Mouse (Mus musculus): ENCODE measurements around the gene Naga.

The Naga gene

DNA sequence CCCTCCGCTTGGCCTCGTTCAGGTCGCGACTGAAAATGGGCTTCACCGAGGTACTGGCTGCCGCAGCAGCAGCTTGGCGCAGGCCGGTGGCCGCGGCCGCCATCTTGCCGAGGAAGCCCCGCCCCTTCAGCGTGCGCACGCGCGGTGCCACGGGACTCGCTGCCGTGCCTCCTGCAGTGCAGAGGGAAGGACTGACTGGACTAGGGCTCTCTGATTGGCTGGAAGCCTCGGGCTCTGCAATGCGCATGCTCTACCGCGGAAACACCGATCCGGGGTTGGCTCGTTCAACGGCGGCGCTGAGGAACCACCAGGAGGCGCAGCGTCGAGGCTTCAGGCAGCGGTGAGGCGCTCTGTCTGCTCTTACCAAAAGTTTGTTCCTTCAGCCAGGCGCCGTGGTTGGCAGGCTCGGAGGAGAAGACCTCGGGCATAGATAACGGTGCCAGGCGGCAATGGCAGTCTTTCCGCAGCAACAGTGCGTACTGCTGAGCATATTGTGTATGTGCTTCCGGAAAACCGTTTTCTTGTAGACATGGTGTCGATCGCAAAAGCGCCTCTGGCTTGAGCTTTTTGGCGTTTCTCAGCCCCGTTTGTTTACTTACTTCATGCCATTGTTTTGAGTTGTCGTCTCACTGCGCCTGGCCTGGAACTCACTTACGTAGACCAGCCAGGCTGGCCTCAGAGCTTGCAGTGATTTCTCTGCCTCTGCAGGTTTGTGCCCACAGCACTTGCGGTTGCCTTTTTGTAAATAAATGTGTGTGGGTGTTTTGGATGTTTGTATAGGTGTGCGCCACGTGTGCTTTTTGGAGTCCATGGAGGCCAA, 15.6 kb upstream of the Naga start, which contains the start of gene Ndufa6:
Ndufa6 (minus strand) TSS at position 197 of the 820 bp plus-strand sequence.
- DNase-seq (ENCODE audit: low spot score in 2 of 2), result peak; percentile 97 to 98

DNA sequence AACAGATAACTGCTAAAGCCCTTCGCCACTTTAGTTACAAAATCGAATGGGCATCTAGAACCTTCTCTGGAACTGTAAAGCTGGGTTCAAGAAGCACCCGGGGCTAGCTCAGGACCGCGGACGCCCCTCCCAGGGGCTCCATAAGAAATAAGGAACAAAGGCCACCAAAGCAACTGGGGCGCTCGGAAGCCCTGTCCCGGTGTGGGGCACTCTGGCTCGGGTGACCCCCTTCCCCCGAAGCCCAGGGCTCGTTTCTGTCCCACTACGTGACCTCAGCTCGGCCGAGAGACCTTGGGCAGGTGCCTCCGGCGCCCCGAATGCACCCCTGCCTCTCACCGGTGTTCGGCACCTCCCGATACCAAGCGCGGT, 15.0 kb upstream of the Naga start:
- DNase-seq (ENCODE audit: low spot score in 2 of 2), result no peak

DNA sequence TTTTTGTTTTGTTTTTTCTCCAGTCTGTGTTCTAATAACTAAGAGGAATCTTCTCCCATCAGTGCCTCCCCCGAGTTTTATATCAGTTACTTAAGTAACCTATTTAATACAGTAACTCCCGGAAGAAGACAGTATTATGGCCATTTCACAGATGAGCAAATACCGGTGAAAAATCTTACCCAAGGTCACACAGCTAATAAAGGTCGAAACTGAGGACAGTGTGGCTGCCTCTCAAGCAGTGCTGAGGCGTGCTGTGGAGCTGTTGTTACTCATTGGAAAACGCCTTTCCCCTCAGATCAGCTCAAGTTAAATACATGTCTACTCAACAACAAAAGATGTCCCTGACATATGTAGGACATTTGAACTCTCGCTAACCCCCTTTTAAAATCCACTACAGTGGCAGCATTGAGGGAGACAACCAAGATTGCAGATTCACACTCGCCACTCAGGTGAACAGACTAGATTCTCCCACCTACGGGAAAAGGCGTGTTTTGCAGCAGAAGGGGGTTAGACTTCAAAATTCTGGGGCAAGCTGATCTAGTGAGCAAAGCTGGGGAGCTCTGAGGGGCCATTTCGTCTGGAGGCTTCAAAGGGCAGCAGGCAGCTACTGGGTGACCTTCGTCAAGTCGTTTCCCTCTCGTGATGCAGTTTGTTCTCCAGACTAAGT, 14.5 kb upstream of the Naga start:
- DNase-seq (ENCODE audit: low spot score in 2 of 2), result no peak

DNA sequence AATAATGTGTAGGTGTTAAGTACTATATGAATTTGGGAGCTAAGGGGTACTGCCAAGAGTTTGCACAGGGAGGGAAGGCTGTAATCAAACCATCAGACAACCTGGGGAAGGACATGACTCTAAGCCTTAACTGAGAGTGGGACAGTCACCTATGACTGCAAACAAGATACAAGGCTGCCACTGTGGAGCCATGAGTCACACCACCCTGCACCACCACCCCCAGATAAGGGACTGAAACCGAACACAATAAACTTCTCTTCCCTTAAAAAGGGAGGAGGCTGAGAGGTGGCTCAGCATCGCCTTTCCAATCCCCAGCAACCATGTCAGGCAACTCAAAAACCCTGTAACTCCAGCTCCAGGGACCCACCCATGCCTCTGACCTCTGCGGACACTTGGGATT, 12.8 kb upstream of the Naga start:
- no peak for DNase-seq (ENCODE audit: low spot score in 2 of 2)

DNA sequence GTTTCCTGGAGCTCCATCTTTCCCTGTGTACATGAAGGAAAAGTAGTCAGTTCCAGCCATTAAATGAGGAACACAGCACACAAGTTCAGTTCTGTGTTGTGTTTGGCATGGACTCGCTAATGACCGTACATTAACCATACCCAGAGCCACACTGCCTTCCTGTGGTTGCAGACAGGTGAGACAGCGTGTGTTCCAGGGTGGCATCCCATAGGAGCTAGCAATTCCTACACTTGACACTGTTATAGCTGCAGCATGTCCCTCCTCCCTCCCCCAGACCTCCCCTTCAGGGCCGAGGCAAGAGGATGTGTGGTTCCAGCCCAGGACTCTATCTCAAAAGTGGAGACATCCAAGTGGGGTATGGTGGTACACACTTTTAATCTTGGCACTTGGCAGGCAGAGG, 11.6 kb upstream of the Naga start:
- no peak for DNase-seq (ENCODE audit: low spot score in 2 of 2)

DNA sequence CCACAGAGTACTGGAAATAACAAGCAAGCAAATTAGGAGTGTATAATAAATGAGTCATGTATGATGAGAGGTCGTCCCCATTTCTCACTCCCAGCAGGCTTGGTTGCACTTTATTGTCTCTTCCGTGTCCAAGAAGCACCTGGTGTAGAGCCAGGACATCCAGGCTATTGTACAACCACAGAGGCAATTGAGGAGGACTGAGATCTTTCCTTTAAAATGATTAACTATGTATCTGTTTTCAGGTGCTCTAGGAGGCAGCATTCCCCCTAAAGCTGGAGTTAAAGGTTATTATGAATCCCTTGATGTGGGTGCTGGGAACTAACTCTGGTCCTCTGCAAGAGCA, 10.2 kb upstream of the Naga start:
- no peak for DNase-seq (ENCODE audit: low spot score in 2 of 2)

DNA sequence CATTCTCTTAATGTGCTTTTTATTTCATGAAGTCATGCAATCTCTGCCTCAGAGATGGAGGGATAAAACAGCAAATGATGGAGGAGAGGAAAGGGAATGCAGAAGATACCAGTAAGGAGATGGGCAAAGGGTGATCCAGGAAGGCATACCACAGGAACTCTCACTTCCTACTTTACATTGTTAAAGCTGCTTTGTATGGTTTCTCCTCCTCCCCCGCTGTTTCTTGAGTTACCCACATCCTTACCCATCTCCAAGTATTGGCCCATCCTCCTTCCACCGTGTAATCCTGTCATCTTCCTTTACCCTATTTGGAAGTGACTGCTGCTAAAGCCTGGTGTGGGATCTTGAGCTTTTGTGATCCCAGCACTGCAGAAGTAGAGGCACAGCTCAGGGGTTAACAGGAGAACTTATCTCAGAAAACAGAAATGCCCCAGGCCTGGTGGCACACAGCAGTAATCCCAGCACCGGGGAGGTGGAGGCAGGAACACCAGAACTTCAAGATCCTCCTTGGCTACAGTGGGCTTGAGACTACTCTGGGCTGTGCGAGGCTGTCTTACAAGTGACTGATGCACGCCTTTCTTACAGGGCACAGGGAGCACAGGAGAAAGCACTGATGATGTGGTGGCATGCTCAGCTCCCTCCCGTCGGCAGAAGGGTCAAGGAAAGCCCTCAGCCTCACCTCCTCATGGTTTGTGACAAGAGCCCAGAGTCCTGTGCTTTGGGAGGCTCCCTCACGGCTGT, 9.7 kb upstream of the Naga start:
- DNase-seq (ENCODE audit: low spot score in 2 of 2), result no peak

DNA sequence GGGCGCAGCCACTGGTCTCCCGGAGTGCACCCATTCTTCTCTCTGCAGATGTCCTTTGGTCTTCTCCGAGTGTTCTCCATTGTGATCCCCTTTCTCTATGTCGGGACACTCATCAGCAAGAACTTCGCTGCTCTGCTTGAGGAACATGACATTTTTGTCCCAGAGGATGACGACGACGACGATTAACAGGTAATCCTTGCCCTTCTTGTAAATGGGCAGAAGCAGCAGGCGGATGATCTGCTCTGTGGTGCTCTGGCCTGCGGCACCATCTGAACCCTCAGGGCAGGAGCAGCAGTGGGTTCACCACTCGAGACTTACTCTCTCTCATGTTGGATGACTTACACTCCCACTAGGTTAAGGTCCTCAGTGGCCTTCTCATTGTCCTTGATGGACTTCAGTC, 9.1 kb upstream of the Naga start:
- no peak for DNase-seq (ENCODE audit: low spot score in 2 of 2)

DNA sequence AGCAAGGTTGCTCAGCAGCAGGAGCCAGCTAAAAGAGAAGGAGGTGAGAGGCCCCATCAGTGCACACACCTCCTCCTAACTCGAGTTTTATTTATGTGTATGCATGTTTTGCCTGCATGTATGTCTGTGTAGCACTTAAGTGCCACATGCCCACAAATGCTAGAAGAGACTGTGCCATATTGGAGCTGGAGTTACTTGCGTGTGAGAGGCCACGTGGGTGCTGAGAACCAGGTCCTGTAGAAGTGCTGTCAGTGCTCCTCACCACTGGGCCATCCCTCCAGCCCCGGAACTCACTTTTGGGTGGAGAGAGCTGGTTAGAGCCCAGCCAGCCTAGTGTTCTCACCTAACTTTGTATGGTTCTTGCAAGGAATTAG, 8.6 kb upstream of the Naga start:
- DNase-seq (ENCODE audit: low spot score in 2 of 2), result no peak

DNA sequence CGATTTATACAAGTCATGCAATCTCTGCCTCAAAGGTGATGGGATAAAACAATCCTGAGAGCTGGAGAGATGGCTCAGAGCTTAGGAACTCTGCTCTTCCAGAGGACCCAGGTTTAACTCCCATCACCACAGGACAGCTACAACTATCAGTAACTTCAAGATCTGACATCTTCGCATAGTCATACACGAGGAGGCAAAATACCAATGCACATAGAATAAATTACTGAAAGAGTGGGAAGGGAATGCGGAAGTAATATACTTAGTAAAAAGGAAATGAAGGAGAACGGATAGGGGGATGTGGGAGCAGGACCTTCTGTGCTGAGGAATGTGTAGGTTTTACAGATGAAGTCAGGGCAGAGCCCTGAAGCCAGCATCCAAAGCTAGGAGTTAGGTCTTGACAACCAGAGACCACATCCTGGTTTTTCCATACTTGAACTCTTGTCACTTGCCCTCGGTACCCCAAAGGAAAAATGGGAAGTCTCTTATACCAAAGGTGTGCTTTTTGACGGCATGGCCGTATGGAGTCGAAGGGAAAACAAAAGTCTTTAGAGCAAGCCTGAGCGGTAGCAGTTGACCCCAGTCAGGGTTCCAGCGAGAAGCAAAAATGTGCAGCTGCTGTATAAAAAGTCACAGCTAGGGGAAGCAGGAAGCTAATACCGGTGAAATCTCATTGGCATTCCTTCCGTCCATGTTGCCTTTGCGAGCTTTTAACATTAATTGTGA, 8.0 kb upstream of the Naga start:
- no peak for DNase-seq (ENCODE audit: low spot score in 2 of 2)

DNA sequence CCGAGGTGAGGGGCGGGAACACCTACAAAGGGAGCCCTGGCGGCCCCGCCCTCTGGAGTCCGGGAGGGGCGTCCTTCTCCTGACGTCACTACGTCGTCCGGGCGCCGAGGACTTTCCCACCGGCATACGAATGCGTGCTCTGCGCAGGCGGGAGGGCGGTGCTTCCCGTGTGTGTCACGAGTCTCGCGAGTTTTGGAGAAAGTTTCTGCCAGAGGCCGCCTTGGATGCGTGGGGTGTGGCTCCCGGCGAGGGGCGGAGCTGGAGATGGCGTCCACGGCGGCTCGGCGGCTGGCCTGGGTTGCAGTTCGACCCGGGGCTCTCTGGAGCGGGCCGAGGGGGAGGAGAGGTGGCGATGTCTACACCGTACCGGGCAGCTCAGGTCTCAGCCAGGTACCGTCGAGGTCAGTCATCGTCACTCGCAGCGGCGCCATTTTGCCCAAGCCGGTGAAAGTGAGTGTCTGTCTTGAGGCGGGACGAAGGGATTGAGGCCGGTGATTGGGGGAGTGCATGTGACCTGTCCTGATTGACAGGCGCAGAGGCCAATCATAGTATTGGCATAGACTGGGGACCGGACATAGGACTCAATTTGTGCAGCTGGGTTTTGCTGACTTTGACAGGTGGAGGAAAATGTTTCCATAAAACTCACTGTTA, 7.2 kb upstream of the Naga start:
- DNase-seq (ENCODE audit: low spot score in 2 of 2), result peak; percentile 99

DNA sequence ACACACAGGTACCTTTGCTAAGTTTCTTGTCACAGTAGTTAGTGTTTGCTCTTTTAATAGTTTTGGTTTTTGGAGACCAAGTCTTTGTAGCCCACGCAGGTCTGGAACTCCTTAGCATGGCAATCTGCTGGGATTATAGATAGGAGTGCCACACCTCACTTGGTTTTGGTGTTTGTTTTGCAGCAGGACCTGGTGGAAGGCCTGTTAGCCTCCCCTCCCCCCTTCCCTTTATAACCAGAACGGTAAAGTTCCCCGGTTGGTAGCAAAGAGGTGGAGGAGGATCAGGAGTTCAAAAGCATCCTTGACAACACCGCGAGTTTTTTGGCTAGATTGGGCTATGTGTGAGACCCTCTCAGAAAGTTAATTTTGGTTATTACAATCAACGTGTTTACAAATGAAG, 6.2 kb upstream of the Naga start:
- DNase-seq (ENCODE audit: low spot score in 2 of 2), result no peak

DNA sequence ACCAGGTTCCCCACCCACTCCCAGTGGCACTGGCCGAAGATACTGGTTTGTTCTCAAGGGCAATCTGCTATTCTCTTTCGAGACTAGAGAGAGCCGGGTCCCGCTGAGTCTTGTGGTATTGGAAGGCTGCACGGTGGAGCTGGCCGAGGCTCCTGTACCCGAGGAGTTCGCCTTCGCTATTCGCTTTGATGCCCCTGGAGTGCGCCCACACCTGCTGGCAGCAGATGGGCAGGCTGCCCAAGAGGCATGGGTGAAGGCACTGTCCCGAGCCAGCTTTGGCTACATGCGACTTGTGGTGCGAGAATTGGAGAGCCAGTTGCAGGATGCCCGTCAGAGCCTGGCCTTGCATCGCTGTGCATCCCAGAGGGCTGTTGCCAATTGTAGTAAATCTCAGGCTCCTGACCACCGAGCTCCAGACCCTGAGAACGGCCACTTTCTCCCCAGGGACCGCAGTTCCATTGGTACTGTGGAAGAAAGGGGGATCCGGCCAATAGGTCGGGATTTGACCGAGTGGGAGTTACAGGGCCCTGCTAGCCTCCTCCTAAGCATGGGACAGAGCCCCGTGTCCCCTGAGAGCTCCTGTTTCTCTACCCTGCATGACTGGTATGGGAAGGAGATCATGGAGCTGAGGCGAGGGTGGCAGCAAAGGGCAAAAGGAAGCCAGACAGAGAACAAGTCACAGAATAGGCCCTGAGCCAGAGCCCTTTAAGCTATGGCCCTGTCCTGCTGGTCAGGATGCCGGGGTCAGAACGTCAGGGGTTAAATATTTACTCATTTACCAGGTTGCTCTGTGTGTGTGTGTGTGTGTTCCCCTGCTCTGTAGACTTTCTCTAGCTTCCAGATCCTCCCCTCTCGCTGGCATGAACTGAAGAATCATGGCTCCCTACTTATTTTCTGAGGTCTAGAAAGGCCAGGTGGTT, 4.9 kb upstream of the Naga start:
- no peak for DNase-seq (ENCODE audit: low spot score in 2 of 2)

DNA sequence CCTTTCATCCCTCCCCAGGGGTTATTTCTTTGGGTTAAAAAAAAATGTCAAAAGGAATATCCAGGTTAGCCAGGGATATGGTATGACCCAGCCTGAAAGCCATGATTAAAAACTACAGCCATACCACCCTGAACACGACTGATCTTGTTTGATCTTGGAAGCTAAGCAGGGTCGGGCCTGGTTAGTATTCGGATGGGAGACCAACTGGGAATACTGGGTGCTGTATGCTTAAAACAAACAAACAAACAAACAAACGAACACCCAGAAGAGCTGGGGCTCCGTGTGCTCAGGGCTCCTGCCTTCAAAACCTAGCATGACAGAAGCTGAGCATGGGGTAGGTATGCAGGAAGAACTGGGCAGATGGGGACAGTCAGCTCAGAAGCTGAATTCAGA, 3.8 kb upstream of the Naga start:
- no peak for DNase-seq (ENCODE audit: low spot score in 2 of 2)

DNA sequence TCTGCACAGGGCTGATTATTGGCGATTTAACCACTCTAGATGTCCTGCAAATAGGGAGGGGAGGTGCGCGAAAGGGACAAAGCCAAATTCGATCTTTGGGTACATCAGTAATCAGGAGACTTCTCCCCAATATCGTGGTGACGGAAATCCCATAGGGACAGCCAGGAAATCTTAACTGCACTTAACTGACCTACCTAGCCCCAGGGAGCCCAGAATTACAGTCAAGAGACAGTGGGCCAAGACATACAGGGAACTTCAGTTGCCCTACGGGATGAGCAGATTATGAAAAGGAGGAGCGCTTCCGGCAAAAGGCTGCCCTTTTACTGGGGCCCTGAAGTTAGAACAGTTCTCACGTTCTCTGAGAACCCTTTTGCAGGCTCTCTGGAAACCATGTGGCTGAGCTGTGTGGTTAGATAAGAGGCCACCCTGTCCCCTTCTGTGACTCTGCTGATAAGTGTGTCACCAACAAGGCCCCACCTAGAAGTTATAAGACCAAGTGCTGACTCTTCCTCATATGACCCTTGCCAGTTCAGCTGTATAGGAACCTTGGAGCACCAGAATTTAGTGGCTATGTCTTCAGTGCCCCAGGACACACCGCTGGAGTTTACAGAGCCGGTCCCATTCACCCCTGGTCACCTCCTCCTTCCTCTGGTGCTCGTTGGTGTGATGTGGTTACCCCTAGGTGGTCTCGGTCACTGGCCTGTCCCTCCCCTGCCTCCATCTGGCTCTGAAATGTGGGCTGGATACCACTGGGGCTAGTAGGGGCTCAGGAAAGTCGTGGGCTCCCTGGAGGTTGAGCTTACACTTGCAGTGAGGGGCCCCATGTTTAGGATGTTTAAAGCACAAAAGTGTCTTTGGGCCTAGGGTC, 3.2 kb upstream of the Naga start:
- DNase-seq (ENCODE audit: low spot score in 2 of 2), result no peak

DNA sequence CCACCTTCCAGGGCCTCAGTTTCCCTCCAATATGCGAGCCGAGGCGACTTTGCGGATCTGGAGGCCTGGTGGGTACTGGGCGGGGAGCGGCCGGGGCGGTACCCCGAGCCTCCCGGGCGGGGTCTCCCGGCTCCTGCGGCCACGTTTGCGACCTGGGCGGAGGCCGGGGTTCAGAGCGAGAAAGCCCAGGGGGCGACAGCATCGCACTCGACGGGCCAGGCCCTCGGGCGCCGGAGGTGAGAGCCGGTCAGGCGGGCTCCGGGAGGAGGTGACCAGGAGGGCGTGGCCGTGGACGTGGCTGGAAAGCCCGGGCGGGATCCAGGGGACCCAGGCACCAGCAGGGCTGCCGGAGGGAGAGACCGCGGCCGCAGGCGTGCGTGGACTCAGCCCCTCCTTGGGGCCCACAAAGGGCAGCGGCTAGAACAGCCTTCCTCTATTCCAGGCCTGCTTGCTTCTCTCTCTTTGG, 2.3 kb upstream of the Naga start:
- peak; percentile 64 to 71 for DNase-seq (ENCODE audit: low spot score in 2 of 2)

DNA sequence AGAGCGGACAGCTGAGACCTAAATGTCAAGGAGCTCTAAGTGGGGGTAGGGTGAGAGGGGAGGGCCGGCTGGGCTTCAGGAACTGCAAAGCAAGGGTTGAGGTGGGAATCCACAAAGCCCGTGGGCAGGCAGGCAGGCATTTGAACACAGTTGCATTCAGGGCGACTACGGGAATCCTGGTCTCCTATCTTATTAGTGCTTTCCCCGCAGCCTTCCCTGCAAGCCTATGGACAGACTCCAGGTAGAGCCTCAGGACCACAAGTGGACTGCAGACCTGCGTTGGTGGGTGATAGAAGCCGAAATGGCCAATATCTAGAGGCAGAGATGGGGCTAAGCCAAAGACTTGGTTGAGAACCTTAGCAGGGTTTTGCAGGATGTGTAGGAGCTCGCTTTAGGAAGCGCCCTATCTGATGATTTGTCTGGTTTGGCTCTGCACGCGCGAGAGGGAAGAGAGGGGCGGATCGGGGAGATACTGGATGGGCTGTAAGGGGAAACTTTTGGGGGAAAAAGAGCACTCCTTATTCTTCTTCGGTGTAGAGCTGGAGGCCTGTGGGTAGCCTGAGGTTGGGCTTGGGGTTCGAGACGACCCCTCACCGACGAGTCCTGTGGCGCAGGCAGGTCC, 1.8 kb upstream of the Naga start:
- no peak for DNase-seq (ENCODE audit: low spot score in 2 of 2)

DNA sequence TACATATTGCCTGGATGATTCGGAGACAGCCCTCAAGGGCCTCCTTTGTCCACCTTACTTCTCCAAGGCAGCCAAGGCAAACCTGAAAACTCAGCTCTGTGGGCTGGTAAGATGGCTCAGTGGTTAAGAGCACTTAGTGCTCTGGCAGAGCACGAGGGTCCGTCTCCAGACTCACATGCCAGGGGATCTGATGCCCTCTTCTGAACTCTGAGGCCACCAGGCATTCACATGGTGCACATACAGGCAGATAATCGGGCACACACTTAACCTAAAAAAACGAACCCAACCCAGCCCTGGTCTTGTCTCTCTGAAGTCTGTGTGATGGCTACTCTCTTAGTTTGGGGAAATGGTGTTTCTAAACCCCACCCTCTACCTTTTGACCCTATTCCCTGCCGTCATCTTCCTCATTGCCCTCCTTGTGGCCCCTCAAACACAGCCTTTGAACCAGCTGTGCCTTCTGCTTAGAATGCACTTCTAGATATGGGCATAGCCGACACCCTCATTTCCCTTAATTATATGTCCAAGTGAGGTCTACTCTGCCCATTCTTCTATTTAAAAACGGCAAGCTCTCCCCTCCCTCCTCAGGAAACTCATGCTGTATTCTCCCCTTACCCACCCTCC, 1.0 kb upstream of the Naga start:
- DNase-seq (ENCODE audit: low spot score in 2 of 2), result no peak

DNA sequence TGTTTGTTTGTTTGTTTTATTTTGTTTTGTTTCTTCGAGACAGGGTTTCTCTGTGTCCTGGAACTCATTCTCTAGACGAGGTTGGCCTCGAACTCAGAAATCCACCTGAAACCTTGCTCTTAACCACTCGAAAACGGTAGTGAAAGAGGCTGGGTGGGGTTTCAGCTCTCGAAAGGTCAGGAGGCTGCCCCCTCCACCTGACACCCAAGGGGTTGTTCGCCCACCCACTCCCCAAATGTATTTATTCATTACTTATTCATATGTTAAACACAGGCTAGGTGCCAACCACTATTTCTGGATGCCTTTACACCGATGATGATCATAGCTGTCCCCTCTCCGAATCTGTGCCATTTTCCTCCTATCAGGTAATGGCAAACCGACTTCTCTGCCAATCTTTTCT, 425 bp upstream of the Naga start:
- DNase-seq (ENCODE audit: low spot score in 2 of 2), result no peak
